Mouse (Mus musculus): ENCODE data around the gene Gm49416.

GRCm38 (mm10) chr19:8888511-8889385 lies at the start of gene Gm49416, which contains the start of gene 1810009A15Rik:
- TF ChIP-seq POLR2A (IDR thresholded peaks at IDR 0.05; ENCODE audit: low read depth, low read length), result peak; percentile 72
- no peak for TF ChIP-seq CTCF (IDR thresholded peaks at IDR 0.05; ENCODE audit: extremely low read depth, insufficient read depth, insufficient read length, insufficient replicate concordance)

All from spleen, adult 2 months (tissue).